Mouse (Mus musculus) erythroblast, embryonic 14.5 days (primary cell): ENCODE measurements around the gene Abcc5. TPM values are rescaled to one million over a fixed set of nuclear protein-coding genes. Genes with fewer than 3 reads are reported as not detected.

Experiments
- H3K27me3 ChIP-seq: 2 replicates; pipeline ENCODE4 v1.6.1; 2012; ENCODE audit warnings: inconsistent platforms; ENCODE audit not compliant: control insufficient read depth
- H3K36me3 ChIP-seq: 2 replicates; pipeline ENCODE4 v1.6.1; 2012; ENCODE audit warnings: mild to moderate bottlenecking, inconsistent platforms; ENCODE audit not compliant: control insufficient read depth
- H3K4me1 ChIP-seq: 2 replicates; pipeline ENCODE4 v1.6.1; 2012; ENCODE audit warnings: inconsistent platforms; ENCODE audit not compliant: control insufficient read depth
- H3K4me3 ChIP-seq: replicated peaks from 2 replicates; pipeline ENCODE3; 2012; ENCODE audit warnings: moderate library complexity, mild to moderate bottlenecking, inconsistent platforms
- H3K9me3 ChIP-seq: 2 replicates; pipeline ENCODE4 v1.6.1; 2012; ENCODE audit warnings: low read length, inconsistent platforms, mixed read lengths; ENCODE audit not compliant: control insufficient read depth
- GATA1 ChIP-seq: IDR thresholded peaks from 2 replicates; pipeline ENCODE4 v1.6.1; 2012; ENCODE audit warnings: low read length, inconsistent platforms, mixed read lengths
- TAL1 ChIP-seq: IDR thresholded peaks from 3 replicates; pipeline ENCODE4 v1.6.1; 2012; ENCODE audit warnings: low read length, inconsistent platforms, mixed read lengths
- polyA plus RNA-seq: library from polyadenylated mRNA; stranded (reverse); fragments of >175 nt; gene quantifications from 2 replicates; pipeline ENCODE4 v1.2.3, GENCODE M21; 2012

The Abcc5 gene
- polyA plus RNA-seq, 1 experiment = 0.28 TPM

DNA sequence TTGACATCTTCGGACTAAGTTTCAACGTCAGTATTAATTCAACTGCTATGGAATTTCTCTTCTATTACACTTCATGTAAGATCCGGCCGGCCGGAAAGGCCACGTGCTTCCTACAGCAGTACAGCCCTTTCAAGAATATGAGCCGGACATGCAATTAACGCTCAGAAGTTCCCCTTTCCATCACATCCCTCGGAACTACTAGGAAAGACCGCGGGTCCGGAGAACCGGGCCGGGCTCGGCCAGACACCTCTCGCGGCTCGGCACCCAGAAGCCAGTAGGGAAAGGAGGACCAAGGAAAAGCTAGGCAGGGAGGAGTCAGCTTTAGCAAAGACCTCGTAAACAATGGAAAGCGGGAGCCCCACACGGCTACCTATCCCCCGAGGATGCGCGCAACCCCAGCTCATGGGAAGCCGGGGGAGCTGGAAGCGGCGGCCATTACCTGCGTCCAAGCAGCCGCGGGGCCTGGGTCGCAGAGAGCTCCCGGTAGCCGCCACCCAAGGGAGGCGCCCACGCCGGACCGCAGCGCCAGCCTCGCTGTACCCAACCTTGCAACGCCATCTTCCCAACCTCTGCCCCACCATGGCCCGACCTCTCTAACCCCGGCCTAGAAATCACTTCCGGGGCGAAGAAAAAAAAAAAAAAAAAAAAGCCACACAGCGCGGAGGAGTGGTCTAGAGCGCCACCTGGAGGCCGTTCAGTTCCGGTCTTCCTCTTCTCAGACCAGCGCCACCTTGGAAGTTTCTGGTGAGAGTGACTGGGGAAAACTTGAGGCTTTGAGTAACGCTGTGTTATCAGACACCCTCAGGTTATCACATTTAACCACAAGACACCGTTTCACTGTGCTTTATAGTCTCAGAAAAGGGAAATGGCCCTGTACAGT lies 124.2 kb downstream of the Abcc5 start, which contains the start of gene Parl:
Gene Parl (minus strand): TSS at position 618 of the 880 bp plus-strand sequence.
- TF ChIP-seq TAL1 (0 out of 3 replicates have a peak, but pooled peaks have one; percentile 29), GATA1 (no peak)
- H3K27me3 ChIP-seq = no peaks in the 10 kb centered on the region
- H3K4me3 ChIP-seq = peak within 1 kb of the TSS; percentile 97
- H3K9me3 ChIP-seq = no peaks in the 10 kb centered on the region
- H3K36me3 ChIP-seq = peaks cover 11% of the 10 kb centered on the region
- H3K4me1 ChIP-seq = peaks cover 28% of the 10 kb centered on the region

DNA sequence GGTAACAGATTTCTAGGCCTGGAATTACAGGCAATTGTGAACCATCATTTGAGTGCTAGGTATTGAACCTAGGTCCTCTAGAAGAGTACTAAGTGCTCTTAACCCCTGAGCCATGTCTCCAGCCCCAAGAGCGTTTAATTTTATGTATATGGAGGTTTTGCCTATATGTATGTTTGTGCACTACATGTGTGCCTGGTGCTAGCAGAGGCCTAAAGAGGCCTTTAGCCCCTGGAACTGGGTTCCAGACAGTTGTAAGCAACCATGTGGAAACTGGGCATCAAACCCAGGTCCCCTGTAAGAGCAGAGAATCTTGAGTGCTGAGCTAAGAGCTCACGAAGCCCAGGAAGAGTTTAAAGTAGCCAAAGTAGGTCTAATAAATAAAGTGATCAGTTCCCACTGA lies 126.1 kb downstream of the Abcc5 start:
- Histone ChIP-seq H3K4me3 (no peak overlapping the region), H3K9me3 (no peaks in the 10 kb centered on the region), H3K27me3 (no peaks in the 10 kb centered on the region), H3K36me3 (peaks cover 27% of the 10 kb centered on the region), H3K4me1 (peaks cover 28% of the 10 kb centered on the region)
- TF ChIP-seq GATA1 (no peak), TAL1 (no peak)

Other genes starting within 250 kb of the Abcc5 start
- gene Map6d1, start 185.0 kb downstream of the Abcc5 start, polyA plus RNA-seq = 0.02 TPM in 1 of 2 replicates, not detected in the other
- 8.2 and 12.1 TPM in 2 replicates for gene Parl, start 124.0 kb downstream of the Abcc5 start, polyA plus RNA-seq
- gene Cyp2ab1, start 101.0 kb downstream of the Abcc5 start, polyA plus RNA-seq = not detected in 2 replicates
- gene Eif2b5, start 72.4 kb upstream of the Abcc5 start, polyA plus RNA-seq = 0.70 and 0.73 TPM in 2 replicates
- 1.4 TPM in 2 replicates for gene Dvl3, start 90.6 kb upstream of the Abcc5 start, polyA plus RNA-seq
- 16.9 TPM in 2 replicates for gene Ap2m1, start 109.1 kb upstream of the Abcc5 start, polyA plus RNA-seq
- gene Abcf3, start 122.2 kb upstream of the Abcc5 start, polyA plus RNA-seq = 0.73 and 2.6 TPM in 2 replicates
- 0.06 and 0.10 TPM in 2 replicates for gene Vwa5b2, start 163.1 kb upstream of the Abcc5 start, polyA plus RNA-seq
- gene Eef1akmt4, start 185.2 kb upstream of the Abcc5 start, polyA plus RNA-seq = 0.24 and 0.43 TPM in 2 replicates
- gene Gm49333, start 185.2 kb upstream of the Abcc5 start, polyA plus RNA-seq = not detected in 2 replicates
- 1.2 and 1.4 TPM in 2 replicates for gene Alg3, start 185.3 kb upstream of the Abcc5 start, polyA plus RNA-seq
- not detected in 2 replicates for gene Camk2n2, start 194.9 kb upstream of the Abcc5 start, polyA plus RNA-seq
- not detected in 2 replicates for gene Ece2, start 203.4 kb upstream of the Abcc5 start, polyA plus RNA-seq
- gene Psmd2, start 225.3 kb upstream of the Abcc5 start, polyA plus RNA-seq = 19.6 and 22.4 TPM in 2 replicates
- gene Eif4g1, start 241.9 kb upstream of the Abcc5 start, polyA plus RNA-seq = 37.6 and 54.8 TPM in 2 replicates